Mouse (Mus musculus): ENCODE measurements at regions not wholly inside any gene's neighbourhood (a gene's known extent, or its start where the extent isn't known, plus 50 kb on each side); places are given as distances from the start of the nearest gene placed in this dataset.

GRCm38 (mm10) chr1:183826300-183826699 lies 186.8 kb upstream of the Dusp10 start:
- H3K36me3 ChIP-seq (ENCODE audit: control insufficient read depth, insufficient read depth, low read length): no peaks in the 10 kb centered on the region
- no peaks in the 10 kb centered on the region for H3K27me3 ChIP-seq (ENCODE audit: control insufficient read depth, insufficient read depth, low read length)
- no peak for ATAC-seq (ENCODE audit: low FRiP score, low TSS enrichment)
- H3K4me3 ChIP-seq (ENCODE audit: low read length): no peak overlapping the region
- H3K4me1 ChIP-seq (ENCODE audit: control insufficient read depth, insufficient read depth, low read length): no peaks in the 10 kb centered on the region
- no peak overlapping the region for H3K9ac ChIP-seq (ENCODE audit: low read depth, low read length)
- H3K9me3 ChIP-seq (ENCODE audit: control insufficient read depth, low read length): no peaks in the 10 kb centered on the region
- H3K4me2 ChIP-seq (replicated peaks; ENCODE audit: low read depth, low read length): no peak overlapping the region
- WGBS: 48% methylated on average over 4 of the region's 4 CpGs
- H3K27ac ChIP-seq (ENCODE audit: low read depth, low read length): no peak overlapping the region

GRCm38 (mm10) chr1:183845135-183845534 lies 168.0 kb upstream of the Dusp10 start:
- no peak overlapping the region for H3K9ac ChIP-seq (ENCODE audit: low read depth, low read length)
- no peak for ATAC-seq (ENCODE audit: low FRiP score, low TSS enrichment)
- no peak overlapping the region for H3K4me2 ChIP-seq (replicated peaks; ENCODE audit: low read depth, low read length)
- 81% methylated on average over 4 of the region's 4 CpGs for WGBS
- no peak overlapping the region for H3K27ac ChIP-seq (ENCODE audit: low read depth, low read length)
- H3K36me3 ChIP-seq (ENCODE audit: control insufficient read depth, insufficient read depth, low read length): no peaks in the 10 kb centered on the region
- H3K27me3 ChIP-seq (ENCODE audit: control insufficient read depth, insufficient read depth, low read length): no peaks in the 10 kb centered on the region
- H3K4me1 ChIP-seq (ENCODE audit: control insufficient read depth, insufficient read depth, low read length): no peaks in the 10 kb centered on the region
- H3K4me3 ChIP-seq (ENCODE audit: low read length): no peak overlapping the region
- H3K9me3 ChIP-seq (ENCODE audit: control insufficient read depth, low read length): no peaks in the 10 kb centered on the region

- Histone ChIP-seq H3K4me3 (ENCODE audit: low read length) (no peak overlapping the region), H3K9me3 (ENCODE audit: control insufficient read depth, low read length) (no peaks in the 10 kb centered on the region), H3K27ac (ENCODE audit: low read depth, low read length) (no peak overlapping the region), H3K4me1 (ENCODE audit: control insufficient read depth, insufficient read depth, low read length) (no peaks in the 10 kb centered on the region), H3K36me3 (ENCODE audit: control insufficient read depth, insufficient read depth, low read length) (no peaks in the 10 kb centered on the region), H3K4me2 (replicated peaks; ENCODE audit: low read depth, low read length) (no peak overlapping the region), H3K9ac (ENCODE audit: low read depth, low read length) (no peak overlapping the region), H3K27me3 (ENCODE audit: control insufficient read depth, insufficient read depth, low read length) (no peaks in the 10 kb centered on the region)
- WGBS: 74% methylated on average over 3 of the region's 3 CpGs
- ATAC-seq (ENCODE audit: low FRiP score, low TSS enrichment): no peak
These were observed 159.0 kb upstream of the Dusp10 start for GRCm38 (mm10) chr1:183853956-183854613.

- no peak overlapping the region for H3K4me2 ChIP-seq (replicated peaks; ENCODE audit: low read depth, low read length)
These were observed 148.0 kb upstream of the Dusp10 start for GRCm38 (mm10) chr1:183865111-183865510.

GRCm38 (mm10) chr1:183865586-183865985 lies 147.5 kb upstream of the Dusp10 start:
- Histone ChIP-seq H3K4me2 (replicated peaks; ENCODE audit: low read depth, low read length) (no peak overlapping the region), H3K4me3 (ENCODE audit: low read length) (no peak overlapping the region), H3K36me3 (ENCODE audit: control insufficient read depth, insufficient read depth, low read length) (no peaks in the 10 kb centered on the region), H3K9me3 (ENCODE audit: control insufficient read depth, low read length) (no peaks in the 10 kb centered on the region), H3K9ac (ENCODE audit: low read depth, low read length) (no peak overlapping the region), H3K27me3 (ENCODE audit: control insufficient read depth, insufficient read depth, low read length) (no peaks in the 10 kb centered on the region), H3K27ac (ENCODE audit: low read depth, low read length) (no peak overlapping the region), H3K4me1 (ENCODE audit: control insufficient read depth, insufficient read depth, low read length) (no peaks in the 10 kb centered on the region)
- 74% methylated on average over 3 of the region's 3 CpGs for WGBS
- ATAC-seq (ENCODE audit: low FRiP score, low TSS enrichment): no peak

More at GRCm38 (mm10) chr1:183865111-183865510, 148.0 kb upstream of the Dusp10 start:
- Histone ChIP-seq H3K36me3 (ENCODE audit: control insufficient read depth, insufficient read depth, low read length) (no peaks in the 10 kb centered on the region), H3K4me3 (ENCODE audit: low read length) (no peak overlapping the region), H3K9me3 (ENCODE audit: control insufficient read depth, low read length) (no peaks in the 10 kb centered on the region), H3K27ac (ENCODE audit: low read depth, low read length) (no peak overlapping the region), H3K4me1 (ENCODE audit: control insufficient read depth, insufficient read depth, low read length) (no peaks in the 10 kb centered on the region), H3K27me3 (ENCODE audit: control insufficient read depth, insufficient read depth, low read length) (no peaks in the 10 kb centered on the region), H3K9ac (ENCODE audit: low read depth, low read length) (no peak overlapping the region)
- WGBS: 59% methylated on average over 4 of the region's 4 CpGs
- no peak for ATAC-seq (ENCODE audit: low FRiP score, low TSS enrichment)

- no peak for ATAC-seq (ENCODE audit: low FRiP score, low TSS enrichment)
- no peak overlapping the region for H3K27ac ChIP-seq (ENCODE audit: low read depth, low read length)
- H3K4me1 ChIP-seq (ENCODE audit: control insufficient read depth, insufficient read depth, low read length): no peaks in the 10 kb centered on the region
- H3K4me3 ChIP-seq (ENCODE audit: low read length): no peak overlapping the region
- H3K4me2 ChIP-seq (replicated peaks; ENCODE audit: low read depth, low read length): no peak overlapping the region
- H3K9ac ChIP-seq (ENCODE audit: low read depth, low read length): no peak overlapping the region
- H3K9me3 ChIP-seq (ENCODE audit: control insufficient read depth, low read length): no peaks in the 10 kb centered on the region
- no peaks in the 10 kb centered on the region for H3K36me3 ChIP-seq (ENCODE audit: control insufficient read depth, insufficient read depth, low read length)
- 93% methylated on average over 5 of the region's 5 CpGs for WGBS
- H3K27me3 ChIP-seq (ENCODE audit: control insufficient read depth, insufficient read depth, low read length): no peaks in the 10 kb centered on the region
These were observed 144.1 kb upstream of the Dusp10 start for GRCm38 (mm10) chr1:183868965-183869364.

- no peak for ATAC-seq (ENCODE audit: low FRiP score, low TSS enrichment)
These were observed 117.2 kb upstream of the Dusp10 start for GRCm38 (mm10) chr1:183895936-183896335.

GRCm38 (mm10) chr1:183898091-183898490 lies 115.0 kb upstream of the Dusp10 start:
- Histone ChIP-seq H3K4me3 (ENCODE audit: low read length) (no peak overlapping the region), H3K9me3 (ENCODE audit: control insufficient read depth, low read length) (no peaks in the 10 kb centered on the region), H3K4me2 (replicated peaks; ENCODE audit: low read depth, low read length) (no peak overlapping the region), H3K9ac (ENCODE audit: low read depth, low read length) (no peak overlapping the region), H3K4me1 (ENCODE audit: control insufficient read depth, insufficient read depth, low read length) (no peaks in the 10 kb centered on the region), H3K36me3 (ENCODE audit: control insufficient read depth, insufficient read depth, low read length) (no peaks in the 10 kb centered on the region), H3K27ac (ENCODE audit: low read depth, low read length) (no peak overlapping the region), H3K27me3 (ENCODE audit: control insufficient read depth, insufficient read depth, low read length) (no peaks in the 10 kb centered on the region)
- no peak for ATAC-seq (ENCODE audit: low FRiP score, low TSS enrichment)
- 72% methylated on average over 3 of the region's 3 CpGs for WGBS

More at GRCm38 (mm10) chr1:183895936-183896335, 117.2 kb upstream of the Dusp10 start:
- H3K9ac ChIP-seq (ENCODE audit: low read depth, low read length): no peak overlapping the region
- H3K9me3 ChIP-seq (ENCODE audit: control insufficient read depth, low read length): no peaks in the 10 kb centered on the region
- H3K36me3 ChIP-seq (ENCODE audit: control insufficient read depth, insufficient read depth, low read length): no peaks in the 10 kb centered on the region
- no peak overlapping the region for H3K27ac ChIP-seq (ENCODE audit: low read depth, low read length)
- H3K4me1 ChIP-seq (ENCODE audit: control insufficient read depth, insufficient read depth, low read length): no peaks in the 10 kb centered on the region
- H3K4me2 ChIP-seq (replicated peaks; ENCODE audit: low read depth, low read length): no peak overlapping the region
- WGBS: 91% methylated on average over 3 of the region's 3 CpGs
- no peak overlapping the region for H3K4me3 ChIP-seq (ENCODE audit: low read length)
- no peaks in the 10 kb centered on the region for H3K27me3 ChIP-seq (ENCODE audit: control insufficient read depth, insufficient read depth, low read length)

GRCm38 (mm10) chr1:183904564-183904963 lies 108.5 kb upstream of the Dusp10 start:
- no peak overlapping the region for H3K9ac ChIP-seq (ENCODE audit: low read depth, low read length)
- H3K36me3 ChIP-seq (ENCODE audit: control insufficient read depth, insufficient read depth, low read length): no peaks in the 10 kb centered on the region
- no peaks in the 10 kb centered on the region for H3K9me3 ChIP-seq (ENCODE audit: control insufficient read depth, low read length)
- 89% methylated on average over 7 of the region's 7 CpGs for WGBS
- H3K4me1 ChIP-seq (ENCODE audit: control insufficient read depth, insufficient read depth, low read length): no peaks in the 10 kb centered on the region
- no peak for ATAC-seq (ENCODE audit: low FRiP score, low TSS enrichment)
- H3K4me3 ChIP-seq (ENCODE audit: low read length): no peak overlapping the region
- no peak overlapping the region for H3K27ac ChIP-seq (ENCODE audit: low read depth, low read length)
- no peak overlapping the region for H3K4me2 ChIP-seq (replicated peaks; ENCODE audit: low read depth, low read length)
- no peaks in the 10 kb centered on the region for H3K27me3 ChIP-seq (ENCODE audit: control insufficient read depth, insufficient read depth, low read length)

All from kidney, embryonic 14.5 days (tissue).